Mouse (Mus musculus) liver, embryonic 15.5 days (tissue): ENCODE measurements around the gene Gm20671. TPM values are rescaled to one million over a fixed set of nuclear protein-coding genes. Genes with fewer than 3 reads are reported as not detected.
A peak's percentile ranks its signal among the peaks of the same experiment; 100 is the strongest.
"Not testable (repeated sequence)": the region's sequence is repeated elsewhere in the genome, so short reads cannot be mapped to it uniquely, and the experiment has no call there.

ENCODE experiments used
- ATAC-seq: fragments of 200-750 bp; cut with Nextera tagmentation; 2 replicates; pipeline ENCODE4 v1.8.0; 2017; ENCODE audit warnings: moderate number of reproducible peaks, mild to moderate bottlenecking, moderate library complexity; ENCODE audit not compliant: insufficient read depth
- H3K27ac ChIP-seq: fragments of 300-500 bp; sonication (generic); replicated peaks from 2 replicates; pipeline ENCODE4 v1.5.1; 2015; ENCODE audit warnings: mild to moderate bottlenecking, inconsistent platforms
- H3K27me3 ChIP-seq: fragments of 300-500 bp; sonication (generic); 2 replicates; pipeline ENCODE4 v1.6.1; 2015; ENCODE audit warnings: mild to moderate bottlenecking, inconsistent platforms
- H3K36me3 ChIP-seq: fragments of 300-500 bp; sonication (generic); replicated peaks from 2 replicates; pipeline ENCODE4 v1.6.1; 2015; ENCODE audit warnings: moderate library complexity, mild to moderate bottlenecking, inconsistent platforms
- H3K4me1 ChIP-seq: fragments of 300-500 bp; sonication (generic); replicated peaks from 2 replicates; pipeline ENCODE4 v1.6.1; 2015; ENCODE audit warnings: inconsistent platforms
- H3K4me2 ChIP-seq: fragments of 300-500 bp; sonication (generic); 2 replicates; pipeline ENCODE4 v1.6.1; 2015; ENCODE audit warnings: moderate library complexity, mild to moderate bottlenecking, inconsistent platforms
- H3K4me3 ChIP-seq: fragments of 300-500 bp; sonication (generic); replicated peaks from 2 replicates; pipeline ENCODE4 v1.5.1; 2015; ENCODE audit warnings: mild to moderate bottlenecking, inconsistent platforms
- H3K9ac ChIP-seq: fragments of 300-500 bp; sonication (generic); 2 replicates; pipeline ENCODE4 v1.6.1; 2015; ENCODE audit warnings: moderate library complexity, mild to moderate bottlenecking, inconsistent platforms
- H3K9me3 ChIP-seq: fragments of 300-500 bp; sonication (generic); replicated peaks from 2 replicates; pipeline ENCODE4 v1.6.1; 2016; ENCODE audit warnings: inconsistent platforms
- whole genome bisulfite sequencing: fragments of 180-500 bp; shearing (Covaris S2); methylation state at CpG from one replicate; pipeline ENCODE4 v1.1.7; 2015; ENCODE audit warnings: mixed read lengths; ENCODE audit not compliant: insufficient replicate concordance; 5-methylcytosine and 5-hydroxymethylcytosine counted together
- polyA plus RNA-seq: library from polyadenylated mRNA; unstranded; fragments of >200 nt; fragmentation: Nextera tagmentation; extraction: Ambion mirVana; gene quantifications from 2 replicates; pipeline ENCODE4 v1.2.1, GENCODE M21; 2015

The Gm20671 gene
- polyA plus RNA-seq, 1 experiment from 2014 or later, result not detected

DNA sequence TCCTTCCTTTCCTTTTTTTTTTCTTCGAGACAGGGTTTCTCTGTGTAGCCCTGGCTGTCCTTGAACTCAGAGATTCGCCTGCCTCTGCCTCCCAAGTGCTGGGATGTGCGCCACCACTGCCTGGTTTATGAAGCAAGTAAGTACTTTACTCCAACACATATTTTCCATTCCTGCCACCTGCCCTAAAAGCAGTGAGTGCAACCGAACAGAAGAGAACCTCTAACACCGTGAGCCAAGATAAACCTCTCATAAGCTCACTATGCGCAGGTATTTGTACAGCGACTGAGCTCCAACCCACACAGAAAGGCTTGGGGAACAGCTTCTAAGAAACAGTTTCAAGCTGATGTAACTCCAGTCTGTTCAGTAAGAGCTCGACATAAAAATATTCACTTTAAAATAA lies 70.8 kb downstream of the Gm20671 start:
- Histone ChIP-seq H3K36me3 (no peaks in the 10 kb centered on the region), H3K4me2 (no peak overlapping the region), H3K27me3 (no peaks in the 10 kb centered on the region), H3K4me1 (no peaks in the 10 kb centered on the region), H3K27ac (no peak overlapping the region), H3K9me3 (no peaks in the 10 kb centered on the region), H3K9ac (no peak overlapping the region), H3K4me3 (no peak overlapping the region)
- 75% methylated on average over 8 of the region's 8 CpGs for WGBS
- no peak for ATAC-seq

DNA sequence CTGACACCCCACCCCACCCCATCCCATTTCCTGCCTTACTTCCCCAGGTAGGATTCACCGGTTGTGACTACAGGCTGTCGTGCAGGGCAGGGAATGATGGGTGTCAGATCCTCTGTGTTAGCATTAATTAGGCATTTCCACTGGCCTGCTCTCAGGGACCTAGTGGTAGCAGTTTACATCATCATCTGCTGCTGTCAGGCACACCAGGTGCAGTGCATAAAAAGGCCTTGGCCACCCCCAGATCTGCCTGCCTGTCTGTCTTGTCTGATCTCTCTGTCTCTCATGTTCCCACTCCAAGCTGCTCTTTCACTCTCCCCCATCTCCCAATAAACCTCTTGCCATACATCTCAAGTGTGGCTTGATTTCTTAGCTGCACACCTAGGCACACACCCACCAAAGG lies 75.2 kb downstream of the Gm20671 start:
- Histone ChIP-seq H3K9ac (no peak overlapping the region), H3K4me1 (peaks cover 7% of the 10 kb centered on the region; the same call in 1 of the 2 replicates), H3K9me3 (no peaks in the 10 kb centered on the region), H3K4me3 (no peak overlapping the region), H3K27ac (no peak overlapping the region), H3K4me2 (no peak overlapping the region), H3K27me3 (no peaks in the 10 kb centered on the region), H3K36me3 (no peaks in the 10 kb centered on the region)
- 61% methylated on average over 2 of the region's 2 CpGs for WGBS
- no peak for ATAC-seq

DNA sequence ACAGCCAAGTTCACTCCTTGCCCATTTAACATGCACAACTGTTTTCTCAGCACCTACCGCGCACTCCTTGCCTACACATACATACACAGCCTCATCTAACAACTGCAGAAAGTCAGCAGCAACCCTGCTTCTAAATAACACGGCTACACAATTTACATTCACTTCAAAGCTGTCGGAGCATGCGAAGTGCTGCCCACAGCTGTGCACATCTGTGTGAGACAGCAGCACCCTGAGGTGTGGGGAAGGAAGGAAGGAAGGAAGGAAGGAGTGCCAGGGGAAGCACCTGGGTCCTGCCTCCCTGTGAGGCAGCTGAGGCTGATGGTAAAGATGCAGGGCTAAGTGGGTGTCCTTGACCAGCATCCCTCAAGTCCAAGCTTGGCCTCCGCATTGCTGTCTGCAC lies 78.0 kb downstream of the Gm20671 start:
- Histone ChIP-seq H3K9me3 (no peaks in the 10 kb centered on the region), H3K27ac (no peak overlapping the region), H3K4me2 (no peak overlapping the region), H3K4me1 (peaks cover 24% of the 10 kb centered on the region), H3K36me3 (no peaks in the 10 kb centered on the region), H3K4me3 (no peak overlapping the region), H3K27me3 (no peaks in the 10 kb centered on the region), H3K9ac (no peak overlapping the region)
- 70% methylated on average over 6 of the region's 6 CpGs for WGBS
- ATAC-seq, result no peak

DNA sequence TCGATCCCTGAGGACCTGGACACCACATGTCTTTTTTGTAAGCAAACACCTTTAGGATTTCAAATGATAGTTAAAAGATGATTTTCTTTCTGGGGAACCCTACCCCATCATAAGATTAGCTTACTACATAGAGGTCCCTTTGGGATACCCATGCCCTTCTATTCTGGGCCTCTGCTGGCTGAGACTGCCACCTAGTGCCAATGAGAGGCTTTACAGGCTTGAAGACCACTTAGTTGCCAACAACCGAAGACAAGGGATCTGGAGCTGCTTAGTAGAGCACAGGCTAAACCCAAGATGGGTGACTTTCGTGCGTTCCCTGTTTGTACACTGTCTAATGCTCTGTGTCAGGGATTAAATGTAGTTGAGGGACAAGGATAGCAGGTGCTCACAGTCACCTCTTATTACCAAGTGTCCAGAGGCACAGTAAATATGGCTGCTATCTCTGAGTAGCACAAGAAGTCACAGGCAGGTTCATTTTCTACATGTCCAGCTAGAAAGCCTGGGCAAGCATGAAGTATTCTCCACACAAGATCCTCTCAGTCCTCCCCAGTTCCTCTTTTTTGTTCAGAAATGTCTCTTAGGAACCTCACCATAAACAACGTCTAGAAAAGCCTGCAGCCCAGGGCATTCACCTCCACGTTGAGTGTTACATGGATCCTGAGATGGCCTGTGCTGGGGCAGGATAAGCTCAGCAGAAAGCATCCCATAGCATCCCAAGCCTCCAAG lies 79.1 kb downstream of the Gm20671 start:
- Histone ChIP-seq H3K9ac (no peak overlapping the region), H3K4me1 (peaks cover 35% of the 10 kb centered on the region), H3K9me3 (no peaks in the 10 kb centered on the region), H3K4me3 (no peak overlapping the region), H3K4me2 (peak overlapping the region; percentile 58; the same call in 1 of the 2 replicates), H3K36me3 (no peaks in the 10 kb centered on the region), H3K27me3 (no peaks in the 10 kb centered on the region), H3K27ac (no peak overlapping the region)
- WGBS, result 39% methylated on average over 6 of the region's 6 CpGs
- ATAC-seq, result no peak

DNA sequence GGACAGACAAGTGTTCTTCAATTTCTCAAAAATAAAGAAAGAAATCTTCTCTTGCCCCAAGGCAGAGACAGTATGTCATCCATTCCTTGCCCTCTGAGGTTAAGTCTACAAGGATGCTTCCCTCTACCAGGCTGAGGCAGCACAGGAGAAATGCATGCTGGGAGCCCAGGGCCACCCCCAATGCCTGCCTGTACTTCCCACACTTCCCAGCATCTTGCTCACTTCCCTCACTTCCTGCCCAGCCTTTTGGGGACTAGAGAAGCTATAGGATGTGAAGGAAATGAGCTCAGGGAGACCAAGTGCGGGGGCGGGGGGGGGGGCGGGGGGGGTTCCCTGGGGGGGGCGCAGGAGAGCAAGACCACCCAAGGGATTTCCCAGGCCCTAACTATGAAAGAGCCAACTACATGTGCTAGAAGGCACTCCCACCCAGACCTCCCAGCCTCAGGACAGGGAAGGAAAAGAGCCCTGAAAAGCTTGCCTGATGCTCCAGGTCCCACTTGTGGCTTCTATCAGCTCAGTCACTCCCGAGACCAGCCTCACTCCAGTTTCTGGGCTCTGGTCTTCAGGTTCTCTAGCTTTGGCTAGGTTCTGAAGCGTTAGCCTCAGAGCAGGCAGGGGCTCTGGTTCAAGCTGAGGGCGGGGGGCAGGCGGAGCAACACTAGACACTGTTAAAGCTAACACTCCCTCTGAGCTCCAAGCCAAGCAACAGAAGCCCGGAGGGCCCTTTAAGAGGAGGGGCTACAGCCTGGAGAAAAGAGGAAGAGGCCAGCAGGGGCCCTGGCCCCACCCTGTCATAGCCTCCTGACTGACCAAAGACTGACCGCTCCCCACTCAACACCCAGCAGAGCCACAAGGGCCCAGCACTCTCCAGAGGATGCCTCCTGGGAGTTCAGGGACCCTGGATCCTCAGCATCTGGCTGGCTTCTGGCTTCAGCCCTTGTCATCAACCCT lies 80.9 kb downstream of the Gm20671 start:
- Histone ChIP-seq H3K9me3 (no peaks in the 10 kb centered on the region), H3K27ac (peak overlapping the region; percentile 80), H3K9ac (peak overlapping the region; percentile 39; the same call in 1 of the 2 replicates), H3K4me1 (peaks cover 48% of the 10 kb centered on the region), H3K27me3 (no peaks in the 10 kb centered on the region), H3K4me2 (peak overlapping the region; percentile 58), H3K4me3 (peak overlapping the region; percentile 52), H3K36me3 (0 out of 2 replicates have a peak, but pooled peaks cover 4% of the 10 kb centered on the region)
- peak; percentile 82 for ATAC-seq
- 3% methylated on average over 10 of the region's 10 CpGs for WGBS

DNA sequence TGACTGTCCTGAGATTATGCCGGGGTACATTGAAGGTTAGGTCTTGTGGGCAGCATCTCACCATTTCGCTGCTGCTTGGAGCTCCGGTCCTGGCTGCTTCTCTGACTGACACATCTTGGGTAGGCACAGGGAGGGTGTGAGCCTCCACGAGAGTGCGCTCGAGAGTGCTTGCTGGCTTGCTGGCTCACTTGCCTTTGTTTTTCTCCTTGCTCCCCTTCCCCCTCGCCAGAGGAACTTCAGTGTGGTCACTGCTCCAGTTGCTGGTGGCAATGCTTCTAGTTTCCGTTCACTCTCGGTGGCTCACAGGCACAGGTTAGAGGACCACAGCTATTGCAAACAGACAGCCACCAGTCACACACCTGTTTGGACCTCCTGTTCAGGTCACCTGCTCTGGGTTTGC lies 84.8 kb downstream of the Gm20671 start:
- Histone ChIP-seq H3K27me3 (no peaks in the 10 kb centered on the region), H3K9ac (no peak overlapping the region), H3K36me3 (peaks cover 11% of the 10 kb centered on the region; the same call in 1 of the 2 replicates), H3K4me3 (no peak overlapping the region), H3K4me2 (no peak overlapping the region), H3K9me3 (no peaks in the 10 kb centered on the region), H3K27ac (no peak overlapping the region), H3K4me1 (peaks cover 41% of the 10 kb centered on the region)
- 54% methylated on average over 9 of the region's 9 CpGs for WGBS
- no peak for ATAC-seq

DNA sequence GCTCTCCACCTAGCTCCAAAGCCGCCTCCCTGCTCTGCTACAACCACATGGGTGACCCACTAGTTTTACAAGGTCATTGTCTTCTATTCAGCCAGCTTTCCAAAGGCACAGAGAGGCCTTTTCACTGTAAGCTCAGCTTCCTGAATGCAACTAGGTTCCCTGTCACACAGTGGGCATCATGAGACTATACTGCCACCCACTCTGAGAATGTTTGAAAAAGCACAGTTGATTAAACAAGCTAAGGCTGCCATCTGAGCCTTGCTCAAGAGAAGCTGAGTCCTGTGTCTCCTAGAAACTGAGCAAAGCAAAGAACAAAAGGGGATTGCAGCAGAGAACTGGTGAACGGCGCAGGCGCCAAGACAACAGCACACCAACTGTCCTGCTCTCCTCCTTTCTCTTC lies 85.5 kb downstream of the Gm20671 start:
- H3K4me3 ChIP-seq, H3K27ac ChIP-seq, H3K4me2 ChIP-seq, ATAC-seq, H3K27me3 ChIP-seq, H3K9me3 ChIP-seq, H3K9ac ChIP-seq: not testable (repeated sequence)
- peaks cover 15% of the 10 kb centered on the region; the same call in 1 of the 2 replicates for H3K36me3 ChIP-seq
- H3K4me1 ChIP-seq, result peaks cover 41% of the 10 kb centered on the region
- 73% methylated on average over 4 of the region's 4 CpGs for WGBS

DNA sequence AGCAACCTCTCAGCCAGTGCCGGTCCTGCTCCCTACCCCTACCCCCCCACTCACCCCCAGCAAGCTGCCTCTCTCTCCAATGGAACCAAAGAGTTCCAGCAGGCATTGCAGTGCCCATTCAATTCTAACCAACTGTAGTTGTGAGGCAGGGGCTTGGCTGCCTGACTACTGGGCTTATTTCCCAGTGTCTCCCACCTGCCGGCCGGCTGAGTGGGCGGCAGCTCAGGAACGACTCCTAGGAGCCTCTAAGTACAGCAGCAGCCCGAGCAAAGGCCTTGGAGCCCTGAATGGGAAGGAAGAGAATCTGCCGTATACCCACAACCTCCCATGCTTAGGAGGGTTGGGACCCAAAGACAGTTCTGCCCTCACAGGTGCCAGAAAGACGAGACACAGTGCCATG lies 86.1 kb downstream of the Gm20671 start:
- Histone ChIP-seq H3K36me3 (peaks cover 15% of the 10 kb centered on the region; the same call in 1 of the 2 replicates), H3K4me1 (peaks cover 41% of the 10 kb centered on the region)
- not testable (repeated sequence) for H3K27ac ChIP-seq, H3K4me2 ChIP-seq, H3K9ac ChIP-seq, H3K4me3 ChIP-seq, H3K9me3 ChIP-seq, H3K27me3 ChIP-seq, ATAC-seq
- whole genome bisulfite sequencing, result 68% methylated on average over 8 of the region's 8 CpGs

DNA sequence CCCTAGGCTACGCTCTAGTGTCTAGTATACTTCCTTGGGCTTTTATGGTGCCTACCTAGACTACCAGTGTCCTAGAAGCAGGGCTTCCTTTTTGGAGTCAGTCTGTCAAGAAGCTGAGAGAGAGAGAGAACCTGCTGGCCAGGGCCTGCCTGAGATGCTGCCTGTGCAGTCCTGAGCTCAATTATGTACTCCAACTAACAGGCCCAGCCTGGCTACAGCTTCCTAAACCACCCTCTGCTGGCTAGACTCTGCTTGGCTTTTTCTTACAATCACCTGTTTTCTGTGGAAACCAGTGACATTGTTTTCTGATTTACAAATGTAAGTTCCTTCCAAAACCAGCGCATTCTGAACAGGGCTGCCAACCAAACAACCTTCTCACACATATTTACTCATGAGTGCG lies 86.8 kb downstream of the Gm20671 start:
- Histone ChIP-seq H3K9me3 (no peaks in the 10 kb centered on the region), H3K4me2 (no peak overlapping the region), H3K4me1 (peaks cover 35% of the 10 kb centered on the region), H3K4me3 (no peak overlapping the region), H3K36me3 (peaks cover 15% of the 10 kb centered on the region; the same call in 1 of the 2 replicates), H3K27ac (no peak overlapping the region), H3K9ac (no peak overlapping the region), H3K27me3 (no peaks in the 10 kb centered on the region)
- no peak for ATAC-seq
- 72% methylated on average over 3 of the region's 3 CpGs for WGBS

DNA sequence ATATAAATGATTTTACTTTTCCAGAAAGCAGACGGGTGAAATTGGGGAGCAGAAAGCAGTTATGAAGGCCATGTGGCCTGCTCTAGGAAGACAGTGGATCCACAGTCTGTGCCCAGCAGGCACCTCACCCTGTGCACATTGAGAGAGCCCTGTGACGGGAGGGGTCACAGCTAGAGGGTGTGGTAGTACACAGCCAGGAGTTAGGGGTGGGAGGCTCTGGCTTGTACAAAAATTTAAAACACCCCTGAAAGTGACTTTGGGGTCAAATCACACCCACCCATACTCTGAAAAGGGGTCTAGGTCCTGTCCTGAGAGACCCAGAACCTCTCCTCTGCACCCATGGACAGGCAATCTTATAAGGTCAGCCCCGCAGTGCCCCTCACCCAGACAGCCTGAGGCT lies 90.1 kb downstream of the Gm20671 start:
- peaks cover 11% of the 10 kb centered on the region for H3K36me3 ChIP-seq
- H3K9me3 ChIP-seq, H3K4me3 ChIP-seq, H3K9ac ChIP-seq, H3K27ac ChIP-seq, ATAC-seq, H3K4me1 ChIP-seq, H3K4me2 ChIP-seq, H3K27me3 ChIP-seq: not testable (repeated sequence)
- WGBS, result 60% methylated on average over 3 of the region's 3 CpGs

DNA sequence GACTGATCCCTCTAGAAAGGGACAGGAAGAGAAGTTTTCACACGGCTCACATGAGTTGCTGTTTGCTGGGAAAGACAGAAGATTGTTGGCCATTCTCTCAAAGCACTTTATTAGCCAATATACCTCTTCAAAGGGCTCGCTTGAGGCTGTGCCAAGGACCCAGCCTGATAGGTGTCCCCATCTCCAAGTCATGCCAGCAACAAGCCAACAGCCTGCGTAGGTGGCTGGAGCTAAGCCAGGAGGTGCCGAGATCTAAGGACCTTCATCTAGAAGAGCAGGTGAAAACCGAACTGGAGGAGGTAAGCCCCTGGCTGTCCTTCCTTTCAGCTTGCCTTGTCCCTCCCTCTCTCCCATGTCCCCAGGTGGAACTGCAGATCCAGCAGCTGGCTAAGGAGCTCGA lies 91.1 kb downstream of the Gm20671 start:
- H3K27ac ChIP-seq, result no peak overlapping the region
- no peak overlapping the region for H3K4me2 ChIP-seq
- no peaks in the 10 kb centered on the region for H3K4me1 ChIP-seq
- ATAC-seq, result no peak
- H3K27me3 ChIP-seq, result no peaks in the 10 kb centered on the region
- WGBS, result 69% methylated on average over 6 of the region's 6 CpGs
- H3K36me3 ChIP-seq, result peaks cover 11% of the 10 kb centered on the region
- no peaks in the 10 kb centered on the region for H3K9me3 ChIP-seq
- H3K4me3 ChIP-seq, result no peak overlapping the region
- H3K9ac ChIP-seq, result no peak overlapping the region
